Mouse (Mus musculus): Measurements from ENCODE around the gene Tnfsf13b.

- no peak for TF ChIP-seq CTCF (conservative IDR thresholded peaks at IDR 0.05; ENCODE audit: low read length)
- no peak for TF ChIP-seq NANOG (IDR thresholded peaks at IDR 0.05; ENCODE audit: borderline replicate concordance, low read length)
- TF ChIP-seq POU5F1 (IDR thresholded peaks at IDR 0.05; ENCODE audit: borderline replicate concordance, low read length), result no peak
These were observed 26.5 kb upstream of the Tnfsf13b start for GRCm38 (mm10) chr8:9979746-9980145.

All from E14TG2a.4 (cell line).